Mouse (Mus musculus): Measurements from ENCODE around the gene Glt6d1. TPM values are rescaled to one million over a fixed set of nuclear protein-coding genes. Genes with fewer than 3 reads are reported as not detected.
A peak's percentile ranks its signal among the peaks of the same experiment; 100 is the strongest.

Glt6d1 gene
- total and polyA plus RNA-seq, 2 experiments from 2014 or later, result not detected

GRCm38 (mm10) chr2:25797635-25798034 lies 18.0 kb downstream of the Glt6d1 start:
- no peak overlapping the region for H3K4me3 ChIP-seq (ENCODE audit: low read depth, low read length)
- no peak for DNase-seq (ENCODE audit: low spot score)
- no peaks in the 10 kb centered on the region for H3K36me3 ChIP-seq (ENCODE audit: insufficient read depth, low read length)
- no peak overlapping the region for H3K9ac ChIP-seq (replicated peaks; ENCODE audit: low read length, poor library complexity, severe bottlenecking)
- no peak overlapping the region for H3K27ac ChIP-seq (ENCODE audit: low read depth, low read length)
- H3K9me3 ChIP-seq (ENCODE audit: low read length), result no peaks in the 10 kb centered on the region
- no peak overlapping the region for H3K4me2 ChIP-seq (ENCODE audit: low read depth, low read length, poor library complexity, severe bottlenecking)
- no peaks in the 10 kb centered on the region for H3K4me1 ChIP-seq (ENCODE audit: insufficient read depth, low read length)
- TF ChIP-seq CTCF (IDR thresholded peaks at IDR 0.05), result no peak
- ATAC-seq (ENCODE audit: low FRiP score), result no peak
- H3K27me3 ChIP-seq (ENCODE audit: insufficient read depth, low read length), result no peaks in the 10 kb centered on the region
- 38% methylated on average over 2 of the region's 2 CpGs for WGBS

GRCm38 (mm10) chr2:25789092-25789491 lies 26.6 kb downstream of the Glt6d1 start:
- Histone ChIP-seq H3K4me1 (ENCODE audit: insufficient read depth, low read length) (no peaks in the 10 kb centered on the region), H3K4me3 (ENCODE audit: low read depth, low read length) (no peak overlapping the region), H3K27ac (ENCODE audit: low read depth, low read length) (no peak overlapping the region), H3K36me3 (ENCODE audit: insufficient read depth, low read length) (no peaks in the 10 kb centered on the region), H3K4me2 (ENCODE audit: low read depth, low read length, poor library complexity, severe bottlenecking) (no peak overlapping the region), H3K27me3 (ENCODE audit: insufficient read depth, low read length) (no peaks in the 10 kb centered on the region), H3K9ac (replicated peaks; ENCODE audit: low read length, poor library complexity, severe bottlenecking) (no peak overlapping the region), H3K9me3 (ENCODE audit: low read length) (no peaks in the 10 kb centered on the region)
- no peak for DNase-seq (ENCODE audit: low spot score)
- ATAC-seq (ENCODE audit: low FRiP score), result no peak
- 98% methylated on average over 3 of the region's 3 CpGs for WGBS
- TF ChIP-seq CTCF (IDR thresholded peaks at IDR 0.05), result no peak

- H3K4me3 ChIP-seq (ENCODE audit: low read depth, low read length), result no peak overlapping the region
- TF ChIP-seq CTCF (IDR thresholded peaks at IDR 0.05), result no peak
- no peaks in the 10 kb centered on the region for H3K9me3 ChIP-seq (ENCODE audit: low read length)
- no peak overlapping the region for H3K9ac ChIP-seq (replicated peaks; ENCODE audit: low read length, poor library complexity, severe bottlenecking)
- H3K36me3 ChIP-seq (ENCODE audit: insufficient read depth, low read length), result no peaks in the 10 kb centered on the region
- H3K27ac ChIP-seq (ENCODE audit: low read depth, low read length), result no peak overlapping the region
- no peaks in the 10 kb centered on the region for H3K27me3 ChIP-seq (ENCODE audit: insufficient read depth, low read length)
- ATAC-seq (ENCODE audit: low FRiP score) (no peak), DNase-seq (ENCODE audit: low spot score) (peak; percentile 15)
- H3K4me2 ChIP-seq (ENCODE audit: low read depth, low read length, poor library complexity, severe bottlenecking), result no peak overlapping the region
- H3K4me1 ChIP-seq (ENCODE audit: insufficient read depth, low read length), result no peaks in the 10 kb centered on the region
- 69% methylated on average over 5 of the region's 5 CpGs for WGBS
These were observed 29.9 kb downstream of the Glt6d1 start for GRCm38 (mm10) chr2:25785573-25786322.

GRCm38 (mm10) chr2:25781957-25782356 lies 33.7 kb downstream of the Glt6d1 start, which contains the start of gene Gm13539:
TSS of gene Gm13539 (plus strand) at chr2:25782257.
- DNase-seq (ENCODE audit: low spot score) (no peak), ATAC-seq (ENCODE audit: low FRiP score) (no peak)
- no peaks in the 10 kb centered on the region for H3K4me1 ChIP-seq (ENCODE audit: insufficient read depth, low read length)
- no peak within 1 kb of the TSS for H3K4me3 ChIP-seq (ENCODE audit: low read depth, low read length)
- TF ChIP-seq CTCF (IDR thresholded peaks at IDR 0.05), result no peak
- no peaks in the 10 kb centered on the region for H3K27me3 ChIP-seq (ENCODE audit: insufficient read depth, low read length)
- 87% methylated on average over 3 of the region's 3 CpGs for WGBS
- no peak within 1 kb of the TSS for H3K4me2 ChIP-seq (ENCODE audit: low read depth, low read length, poor library complexity, severe bottlenecking)
- H3K9me3 ChIP-seq (ENCODE audit: low read length), result no peaks in the 10 kb centered on the region
- no peak within 1 kb of the TSS for H3K9ac ChIP-seq (replicated peaks; ENCODE audit: low read length, poor library complexity, severe bottlenecking)
- no peaks in the 10 kb centered on the region for H3K36me3 ChIP-seq (ENCODE audit: insufficient read depth, low read length)
- H3K27ac ChIP-seq (ENCODE audit: low read depth, low read length), result no peak within 1 kb of the TSS

- H3K4me1 ChIP-seq (ENCODE audit: insufficient read depth, low read length), result no peaks in the 10 kb centered on the region
- no peaks in the 10 kb centered on the region for H3K27me3 ChIP-seq (ENCODE audit: insufficient read depth, low read length)
- no peaks in the 10 kb centered on the region for H3K9me3 ChIP-seq (ENCODE audit: low read length)
- H3K27ac ChIP-seq (ENCODE audit: low read depth, low read length), result no peak overlapping the region
- ATAC-seq (ENCODE audit: low FRiP score) (no peak), DNase-seq (ENCODE audit: low spot score) (no peak)
- TF ChIP-seq CTCF (IDR thresholded peaks at IDR 0.05), result no peak
- WGBS, result 66% methylated on average over 4 of the region's 4 CpGs
- no peak overlapping the region for H3K9ac ChIP-seq (replicated peaks; ENCODE audit: low read length, poor library complexity, severe bottlenecking)
- H3K4me2 ChIP-seq (ENCODE audit: low read depth, low read length, poor library complexity, severe bottlenecking), result no peak overlapping the region
- no peaks in the 10 kb centered on the region for H3K36me3 ChIP-seq (ENCODE audit: insufficient read depth, low read length)
- no peak overlapping the region for H3K4me3 ChIP-seq (ENCODE audit: low read depth, low read length)
These were observed 34.7 kb downstream of the Glt6d1 start for GRCm38 (mm10) chr2:25780921-25781320.

- no peak for DNase-seq (ENCODE audit: low spot score)
These were observed 36.6 kb downstream of the Glt6d1 start for GRCm38 (mm10) chr2:25779076-25779475.

More at GRCm38 (mm10) chr2:25779076-25779475, 36.6 kb downstream of the Glt6d1 start:
- Histone ChIP-seq H3K4me3 (ENCODE audit: low read depth, low read length) (no peak overlapping the region), H3K9ac (replicated peaks; ENCODE audit: low read length, poor library complexity, severe bottlenecking) (no peak overlapping the region), H3K36me3 (ENCODE audit: insufficient read depth, low read length) (no peaks in the 10 kb centered on the region), H3K4me2 (ENCODE audit: low read depth, low read length, poor library complexity, severe bottlenecking) (no peak overlapping the region), H3K4me1 (ENCODE audit: insufficient read depth, low read length) (no peaks in the 10 kb centered on the region), H3K27me3 (ENCODE audit: insufficient read depth, low read length) (no peaks in the 10 kb centered on the region), H3K9me3 (ENCODE audit: low read length) (no peaks in the 10 kb centered on the region), H3K27ac (ENCODE audit: low read depth, low read length) (no peak overlapping the region)
- no peak for TF ChIP-seq CTCF (IDR thresholded peaks at IDR 0.05)
- ATAC-seq (ENCODE audit: low FRiP score), result no peak
- WGBS, result 89% methylated on average over 9 of the region's 9 CpGs

All from midbrain, postnatal 0 days (tissue).